Comparison of ENCODE assay signal across 8 mouse cellular contexts in genomic region chr7:133088411-133088810, GRCm38 (mm10). TPM values are rescaled to one million over a fixed set of nuclear protein-coding genes. Genes with fewer than 3 reads are reported as not detected.
DNase-seq lines count a peak whose midpoint lies in the region; ATAC-seq and TF ChIP-seq lines count a peak whose summit lies in the region.
"Had no signal": no experiment of that assay in that cellular context is flagged by ENCODE, and none has a peak within 500 bp of the region (broad histone marks: within the 10 kb centered on the region; RNA-seq: fewer than 3 reads in every experiment).

No protein-coding gene starts in this region.

- TF ChIP-seq POLR2A in myocyte (IDR thresholded peaks at IDR 0.05; ENCODE audit: insufficient read length, low read depth): no peak

- ATAC-seq in liver, postnatal 0 days: no peak
- no peak for ATAC-seq in liver, embryonic 12.5 days
- no peak for ATAC-seq in forebrain, embryonic 13.5 days
- no peak for ATAC-seq in intestine, embryonic 16.5 days

- H3ac ChIP-seq in myocyte (ENCODE audit: control insufficient read depth, insufficient read length): peak overlapping the region; percentile 52

- peaks cover 91% of the 10 kb centered on the region for H3K79me2 ChIP-seq in myocyte (ENCODE audit: control insufficient read depth, insufficient read depth)

- no peaks in the 10 kb centered on the region for H3K27me3 ChIP-seq in liver, postnatal 0 days (ENCODE audit: insufficient read depth, low read length)
- no peaks in the 10 kb centered on the region for H3K27me3 ChIP-seq in liver, embryonic 12.5 days (replicated peaks)
- H3K27me3 ChIP-seq in forebrain, embryonic 13.5 days: no peaks in the 10 kb centered on the region
- H3K27me3 ChIP-seq in intestine, embryonic 16.5 days (replicated peaks; ENCODE audit: control insufficient read depth, insufficient read depth, low read length): no peaks in the 10 kb centered on the region
- H3K27me3 ChIP-seq in myocyte (ENCODE audit: control insufficient read depth, insufficient read depth, insufficient read length): no peaks in the 10 kb centered on the region

- no peak for TF ChIP-seq EP300 in liver, postnatal 0 days (IDR thresholded peaks at IDR 0.05; ENCODE audit: low read depth)

- H3K4me1 ChIP-seq in liver, postnatal 0 days (ENCODE audit: insufficient read depth): no peaks in the 10 kb centered on the region
- H3K4me1 ChIP-seq in liver, embryonic 12.5 days: peaks cover 19% of the 10 kb centered on the region
- peaks cover 54% of the 10 kb centered on the region for H3K4me1 ChIP-seq in forebrain, embryonic 13.5 days
- peaks cover 26% of the 10 kb centered on the region for H3K4me1 ChIP-seq in intestine, embryonic 16.5 days (ENCODE audit: control insufficient read depth, insufficient read depth, low read length)

- 60% methylated on average over 4 of the region's 4 CpGs for WGBS in liver, postnatal 0 days (ENCODE audit: insufficient replicate concordance)
- WGBS in liver, embryonic 12.5 days (ENCODE audit: insufficient replicate concordance): 75% methylated on average over 4 of the region's 4 CpGs
- WGBS in forebrain, embryonic 13.5 days: 73% methylated on average over 4 of the region's 4 CpGs
- WGBS in intestine, embryonic 16.5 days: 56% methylated on average over 4 of the region's 4 CpGs

- no peak overlapping the region for H3K9ac ChIP-seq in liver, postnatal 0 days (replicated peaks)
- no peak overlapping the region for H3K9ac ChIP-seq in liver, embryonic 12.5 days
- peak overlapping the region; percentile 35; the same call in 1 of the 2 replicates for H3K9ac ChIP-seq in forebrain, embryonic 13.5 days
- H3K9ac ChIP-seq in intestine, embryonic 16.5 days (ENCODE audit: low read depth, low read length): peak overlapping the region; percentile 49; the same call in 1 of the 2 replicates
- H3K9ac ChIP-seq: liver, embryonic 14.5 days had no signal

- H3K4me3 ChIP-seq in liver, postnatal 0 days (ENCODE audit: low read depth, low read length): no peak overlapping the region
- no peak overlapping the region for H3K4me3 ChIP-seq in liver, embryonic 12.5 days
- no peak overlapping the region for H3K4me3 ChIP-seq in forebrain, embryonic 13.5 days
- H3K4me3 ChIP-seq in intestine, embryonic 16.5 days (ENCODE audit: low read length): no peak overlapping the region
- H3K4me3 ChIP-seq in myocyte: peak overlapping the region; percentile 18

- H3K27ac ChIP-seq in liver, postnatal 0 days (ENCODE audit: low read depth): no peak overlapping the region
- no peak overlapping the region for H3K27ac ChIP-seq in liver, embryonic 12.5 days
- peak overlapping the region; percentile 83 for H3K27ac ChIP-seq in forebrain, embryonic 13.5 days
- H3K27ac ChIP-seq in intestine, embryonic 16.5 days (ENCODE audit: low read length): peak overlapping the region; percentile 82
- H3K27ac ChIP-seq: liver, embryonic 14.5 days had no signal

- TF ChIP-seq CTCF in liver, postnatal 0 days (IDR thresholded peaks at IDR 0.05; ENCODE audit: low read depth): no peak

- DNase-seq in liver, postnatal 0 days: no peak
- no peak for DNase-seq in urinary bladder, adult 18-20 months (ENCODE audit: low spot score in 2 of 2)
- DNase-seq in right cerebral cortex, postnatal 36 days (ENCODE audit: low spot score in 2 of 2): no peak

- peak overlapping the region; percentile 9; the same call in 1 of the 2 replicates for H3K4me2 ChIP-seq in liver, postnatal 0 days (ENCODE audit: low read depth, low read length)
- no peak overlapping the region for H3K4me2 ChIP-seq in liver, embryonic 12.5 days
- H3K4me2 ChIP-seq in forebrain, embryonic 13.5 days: peak overlapping the region; percentile 42
- H3K4me2 ChIP-seq in intestine, embryonic 16.5 days (ENCODE audit: low read depth, low read length): 0 out of 2 replicates have a peak overlapping the region, but pooled peaks have one; percentile 21
- peak overlapping the region; percentile 85 for H3K4me2 ChIP-seq in myocyte (ENCODE audit: low read depth)

- no peaks in the 10 kb centered on the region for H3K9me3 ChIP-seq in liver, postnatal 0 days (ENCODE audit: low read length)
- H3K9me3 ChIP-seq in liver, embryonic 12.5 days (replicated peaks): no peaks in the 10 kb centered on the region
- H3K9me3 ChIP-seq in forebrain, embryonic 13.5 days (replicated peaks): no peaks in the 10 kb centered on the region
- H3K9me3 ChIP-seq in intestine, embryonic 16.5 days (ENCODE audit: control insufficient read depth, low read length): no peaks in the 10 kb centered on the region

- H3K36me3 ChIP-seq in liver, postnatal 0 days (replicated peaks; ENCODE audit: insufficient read depth, low read length): no peaks in the 10 kb centered on the region
- H3K36me3 ChIP-seq in liver, embryonic 12.5 days: no peaks in the 10 kb centered on the region
- no peaks in the 10 kb centered on the region for H3K36me3 ChIP-seq in forebrain, embryonic 13.5 days (ENCODE audit: poor library complexity, severe bottlenecking)
- no peaks in the 10 kb centered on the region for H3K36me3 ChIP-seq in intestine, embryonic 16.5 days (ENCODE audit: control insufficient read depth, insufficient read depth, low read length)
- no peaks in the 10 kb centered on the region for H3K36me3 ChIP-seq in myocyte (ENCODE audit: control insufficient read depth, insufficient read depth)

TF ChIP-seq in myocyte, 11 proteins besides CTCF, POLR2A, EP300 and RAD21:
- no peak for TF ChIP-seq MAX (IDR thresholded peaks at IDR 0.05; ENCODE audit: low read depth)
- TF ChIP-seq REST (IDR thresholded peaks at IDR 0.05; ENCODE audit: insufficient read depth, insufficient read length): no peak
- no peak for TF ChIP-seq TCF12 (IDR thresholded peaks at IDR 0.05; ENCODE audit: insufficient read depth, poor library complexity, severe bottlenecking)
- TF ChIP-seq E2F4 (IDR thresholded peaks at IDR 0.05; ENCODE audit: insufficient read depth): no peak
- no peak for TF ChIP-seq MYOG (IDR thresholded peaks at IDR 0.05; ENCODE audit: control insufficient read depth in 1 of 3, insufficient read depth in 1 of 3, insufficient read length in 2 of 3, low read depth in 2 of 3)
- TF ChIP-seq USF1 (IDR thresholded peaks at IDR 0.05; ENCODE audit: low read depth): no peak
- TF ChIP-seq SRF (IDR thresholded peaks at IDR 0.05; ENCODE audit: control insufficient read depth, insufficient read length, low read depth): no peak
- no peak for TF ChIP-seq MYOD1 (IDR thresholded peaks at IDR 0.05; ENCODE audit: control insufficient read depth in 1 of 3, insufficient read length in 2 of 3, low read depth in 2 of 3)
- TF ChIP-seq POLR2AphosphoS2 (IDR thresholded peaks at IDR 0.05; ENCODE audit: insufficient read length, low read depth): no peak
- TF ChIP-seq TCF3 (IDR thresholded peaks at IDR 0.05; ENCODE audit: insufficient read length, low read depth): no peak
- TF ChIP-seq CEBPB (IDR thresholded peaks at IDR 0.05; ENCODE audit: insufficient read depth, poor library complexity, severe bottlenecking): no peak

RNA-seq across cellular contexts. Expression of gene Fgfr2, which starts 34.7 kb away (rescaled TPM):
- polyA plus RNA-seq in liver, postnatal 0 days (2015; fragmentation: Nextera tagmentation; extraction: Ambion mirVana): 11.2 TPM in 2 replicates
- polyA plus RNA-seq in liver, embryonic 12.5 days (2016; fragmentation: Nextera tagmentation; extraction: Ambion mirVana): 17.8 and 18.5 TPM in 2 replicates
- polyA plus RNA-seq in forebrain, embryonic 13.5 days (2015; fragmentation: Nextera tagmentation; extraction: Ambion mirVana): 47.9 and 56.7 TPM in 2 replicates
- 47.3 and 47.6 TPM in 2 replicates for polyA plus RNA-seq in intestine, embryonic 16.5 days (2015; fragmentation: Nextera tagmentation; extraction: Ambion mirVana)
- 0.17 TPM for polyA plus RNA-seq in myocyte (2012; fragmentation: generic; extraction: Trizol)

RNA-seq across cellular contexts. Expression of gene Ctbp2, which starts 35.7 kb away (rescaled TPM):
- 5.8 and 6.1 TPM in 2 replicates for polyA plus RNA-seq in liver, postnatal 0 days (2015; fragmentation: Nextera tagmentation; extraction: Ambion mirVana)
- 23.1 and 24.1 TPM in 2 replicates for polyA plus RNA-seq in liver, embryonic 12.5 days (2016; fragmentation: Nextera tagmentation; extraction: Ambion mirVana)
- polyA plus RNA-seq in forebrain, embryonic 13.5 days (2015; fragmentation: Nextera tagmentation; extraction: Ambion mirVana): 104 and 106 TPM in 2 replicates
- polyA plus RNA-seq in intestine, embryonic 16.5 days (2015; fragmentation: Nextera tagmentation; extraction: Ambion mirVana): 78.3 and 80.2 TPM in 2 replicates
- 22.4 TPM for polyA plus RNA-seq in myocyte (2012; fragmentation: generic; extraction: Trizol)

Comparison
In these comparisons a context has a peak if more than half of its experiments do, and no peak if none do; other contexts are left out.
1. H3K27ac ChIP-seq: peak in forebrain, embryonic 13.5 days (single experiment) and intestine, embryonic 16.5 days (single experiment); none in liver, postnatal 0 days (single experiment) and liver, embryonic 12.5 days (single experiment).
2. H3K9ac ChIP-seq: peak in forebrain, embryonic 13.5 days (single experiment) and intestine, embryonic 16.5 days (single experiment); none in liver, postnatal 0 days (single experiment) and liver, embryonic 12.5 days (single experiment).
3. RNA of gene Fgfr2, which starts 34.7 kb away (polyA plus RNA-seq): 47.9 to 56.7 TPM in forebrain, embryonic 13.5 days, 47.3 to 47.6 TPM in intestine, embryonic 16.5 days, 17.8 to 18.5 TPM in liver, embryonic 12.5 days and 11.2 TPM in liver, postnatal 0 days; 0.17 TPM in myocyte (single experiment); every median in the first group is over 10 times any median in the second.